In genomic region chr4:110172028-110172427, GRCm38 (mm10) we compare ENCODE assay signal across 25 mouse cellular contexts.
"Had no signal": no experiment of that assay in that cellular context is flagged by ENCODE, and none has a peak within 500 bp of the region (broad histone marks: within the 10 kb centered on the region; RNA-seq: fewer than 3 reads in every experiment).

No protein-coding gene starts in this region.

- DNase-seq: left cerebral cortex, postnatal 4 days; liver; liver, embryonic 13.5 days; liver, postnatal 0 days; lung, adult 18-20 months; lung, adult 2 months; lung, embryonic 14.5 days; lung, postnatal 10 days; lung, postnatal 14 days; lung, postnatal 36 days; lung, postnatal 4 days; midbrain, embryonic 14.5 days had no signal

- H3K27me3 ChIP-seq: limb, embryonic 12.5 days; limb, embryonic 13.5 days; limb, embryonic 15.5 days; liver, embryonic 12.5 days; liver, embryonic 13.5 days; liver, embryonic 15.5 days; lung, embryonic 15.5 days; megakaryocyte, embryonic 14.5 days; midbrain, embryonic 12.5 days; midbrain, embryonic 13.5 days; midbrain, embryonic 15.5 days; neural tube, embryonic 12.5 days had no signal

- ATAC-seq: liver, embryonic 12.5 days; liver, postnatal 0 days; lung, postnatal 0 days; midbrain, embryonic 13.5 days; midbrain, embryonic 15.5 days; midbrain, embryonic 16.5 days had no signal
